In the genomic region with DNA sequence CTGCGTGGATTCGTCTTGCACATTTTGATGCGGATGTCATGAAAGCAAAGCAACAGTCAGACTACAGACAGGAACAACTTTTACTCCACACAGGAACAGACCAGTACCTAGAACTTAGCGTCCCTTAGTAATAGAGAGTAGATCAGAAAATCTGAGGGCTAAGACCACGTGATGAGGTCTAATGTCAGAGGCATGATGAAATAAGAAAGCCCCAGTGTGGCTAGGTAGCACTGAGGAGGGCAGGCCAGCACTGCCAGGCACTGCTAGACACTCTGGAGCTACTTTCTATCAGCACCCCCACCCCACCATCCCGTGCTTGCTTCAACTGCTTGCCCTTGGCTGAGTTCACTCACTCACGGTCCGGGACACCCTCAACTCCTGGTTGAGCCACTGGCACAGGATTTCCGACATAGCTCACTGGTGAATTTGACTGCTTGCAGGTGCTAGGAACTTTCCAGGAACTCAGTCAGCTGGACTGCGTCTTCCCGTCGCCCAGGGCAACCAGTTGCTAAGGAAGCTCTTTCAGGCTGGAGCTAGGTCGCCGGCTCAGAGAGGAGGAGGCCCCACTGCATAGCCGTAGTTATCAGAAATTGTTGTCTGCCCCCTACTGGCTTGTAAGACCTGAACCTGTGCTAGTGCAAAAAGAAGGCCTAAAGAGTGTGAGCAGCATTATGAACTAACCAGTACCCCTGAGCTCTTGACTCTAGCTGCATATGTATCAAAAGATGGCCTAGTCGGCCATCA, we compare ENCODE assay signal across 8 mouse cellular contexts. TPM values are rescaled to one million over a fixed set of nuclear protein-coding genes. Genes with fewer than 3 reads are reported as not detected.
A peak's percentile ranks its signal among the peaks of the same experiment; 100 is the strongest.
DNase-seq lines count a peak whose midpoint lies in the region; ATAC-seq and TF ChIP-seq lines count a peak whose summit lies in the region.

A gene (minus strand): TSS at position 510 of the 744 bp plus-strand sequence.

- TF ChIP-seq EP300 in stomach, postnatal 0 days (optimal IDR thresholded peaks at IDR 0.05), result no peak

- no peak within 1 kb of the TSS for H3K27ac ChIP-seq in forebrain, embryonic 14.5 days (ENCODE audit: low read depth, low read length)
- no peak within 1 kb of the TSS for H3K27ac ChIP-seq in liver, embryonic 15.5 days (replicated peaks)
- no peak within 1 kb of the TSS for H3K27ac ChIP-seq in neural tube, embryonic 12.5 days
- H3K27ac ChIP-seq in stomach, postnatal 0 days (replicated peaks), result no peak within 1 kb of the TSS

- H3K27me3 ChIP-seq in E14TG2a.4 (ENCODE audit: insufficient read depth, low read length), result no peaks in the 10 kb centered on the region
- H3K27me3 ChIP-seq in forebrain, embryonic 14.5 days (replicated peaks; ENCODE audit: control insufficient read depth, insufficient read depth, low read length), result no peaks in the 10 kb centered on the region
- no peaks in the 10 kb centered on the region for H3K27me3 ChIP-seq in liver, embryonic 15.5 days
- H3K27me3 ChIP-seq in neural tube, embryonic 12.5 days (replicated peaks), result no peaks in the 10 kb centered on the region
- H3K27me3 ChIP-seq in stomach, postnatal 0 days (ENCODE audit: control insufficient read depth, insufficient read depth, low read length), result no peaks in the 10 kb centered on the region

- peak; percentile 22; the same call in 1 of the 2 replicates for TF ChIP-seq CTCF in E14TG2a.4 (conservative IDR thresholded peaks at IDR 0.05; ENCODE audit: low read length)
- peak; percentile 45 for TF ChIP-seq CTCF in stomach, postnatal 0 days (IDR thresholded peaks at IDR 0.05; ENCODE audit: low read depth)

- no peaks in the 10 kb centered on the region for H3K9me3 ChIP-seq in E14TG2a.4 (ENCODE audit: low read length)
- no peaks in the 10 kb centered on the region for H3K9me3 ChIP-seq in forebrain, embryonic 14.5 days (replicated peaks; ENCODE audit: control insufficient read depth, low read length)
- no peaks in the 10 kb centered on the region for H3K9me3 ChIP-seq in liver, embryonic 15.5 days (replicated peaks)
- no peaks in the 10 kb centered on the region for H3K9me3 ChIP-seq in neural tube, embryonic 12.5 days
- H3K9me3 ChIP-seq in stomach, postnatal 0 days (ENCODE audit: control insufficient read depth, low read length), result no peaks in the 10 kb centered on the region

- 28% methylated on average over 16 of the region's 16 CpGs for WGBS in forebrain, embryonic 14.5 days
- WGBS in large intestine, adult 2 months, result 26% methylated on average over 16 of the region's 16 CpGs
- WGBS in liver, embryonic 15.5 days (ENCODE audit: insufficient replicate concordance), result 10% methylated on average over 16 of the region's 16 CpGs
- 32% methylated on average over 16 of the region's 16 CpGs for WGBS in neural tube, embryonic 12.5 days
- 27% methylated on average over 16 of the region's 16 CpGs for WGBS in stomach, postnatal 0 days

- peaks cover 6% of the 10 kb centered on the region; the same call in 1 of the 2 replicates for H3K4me1 ChIP-seq in E14TG2a.4 (replicated peaks; ENCODE audit: low read depth, low read length)
- no peaks in the 10 kb centered on the region for H3K4me1 ChIP-seq in forebrain, embryonic 14.5 days (ENCODE audit: control insufficient read depth, insufficient read depth, low read length)
- H3K4me1 ChIP-seq in liver, embryonic 15.5 days (replicated peaks), result no peaks in the 10 kb centered on the region
- no peaks in the 10 kb centered on the region for H3K4me1 ChIP-seq in neural tube, embryonic 12.5 days
- no peaks in the 10 kb centered on the region for H3K4me1 ChIP-seq in stomach, postnatal 0 days (replicated peaks; ENCODE audit: control insufficient read depth, insufficient read depth)

- peak; percentile 29 for DNase-seq in c-Kit-positive CD71-positive TER-119-positive erythroid progenitor cells, embryonic 14.5 days (ENCODE audit: low spot score)
- peak; percentile 70 for DNase-seq in forebrain, embryonic 14.5 days (ENCODE audit: low spot score)
- DNase-seq in heart, postnatal 25 days (ENCODE audit: low spot score), result peak; percentile 39
- peak; percentile 0 for DNase-seq in large intestine, adult 2 months (ENCODE audit: low read depth, low spot score)
- DNase-seq in stomach, postnatal 0 days (ENCODE audit: low spot score), result peak; percentile 36

- no peak within 1 kb of the TSS for H3K9ac ChIP-seq in forebrain, embryonic 14.5 days (ENCODE audit: low read length)
- H3K9ac ChIP-seq in liver, embryonic 15.5 days, result no peak within 1 kb of the TSS
- H3K9ac ChIP-seq in neural tube, embryonic 12.5 days, result no peak within 1 kb of the TSS
- H3K9ac ChIP-seq in stomach, postnatal 0 days (ENCODE audit: low read length), result no peak within 1 kb of the TSS

- peak within 1 kb of the TSS; percentile 36 for H3K4me2 ChIP-seq in forebrain, embryonic 14.5 days (ENCODE audit: low read length)
- peak within 1 kb of the TSS; percentile 51 for H3K4me2 ChIP-seq in liver, embryonic 15.5 days
- H3K4me2 ChIP-seq in neural tube, embryonic 12.5 days (replicated peaks), result peak within 1 kb of the TSS; percentile 51
- 0 out of 2 replicates have a peak within 1 kb of the TSS, but pooled peaks have one; percentile 5 for H3K4me2 ChIP-seq in stomach, postnatal 0 days (replicated peaks; ENCODE audit: low read depth)

- no peaks in the 10 kb centered on the region for H3K36me3 ChIP-seq in E14TG2a.4 (ENCODE audit: insufficient read depth, low read length)
- no peaks in the 10 kb centered on the region for H3K36me3 ChIP-seq in forebrain, embryonic 14.5 days (ENCODE audit: control insufficient read depth, insufficient read depth, low read length)
- H3K36me3 ChIP-seq in liver, embryonic 15.5 days (replicated peaks), result no peaks in the 10 kb centered on the region
- H3K36me3 ChIP-seq in neural tube, embryonic 12.5 days, result no peaks in the 10 kb centered on the region
- H3K36me3 ChIP-seq in stomach, postnatal 0 days (ENCODE audit: control insufficient read depth, insufficient read depth, low read length), result no peaks in the 10 kb centered on the region

- intact Hi-C loops in heart, postnatal 25 days (cut with DNase I), result no loop called here

- peak within 1 kb of the TSS; percentile 71 for H3K4me3 ChIP-seq in E14TG2a.4 (replicated peaks; ENCODE audit: low read length)
- H3K4me3 ChIP-seq in forebrain, embryonic 14.5 days (ENCODE audit: low read depth, low read length), result peak within 1 kb of the TSS; percentile 19
- peak within 1 kb of the TSS; percentile 35 for H3K4me3 ChIP-seq in liver, embryonic 15.5 days (replicated peaks)
- peak within 1 kb of the TSS; percentile 16; the same call in 1 of the 2 replicates for H3K4me3 ChIP-seq in neural tube, embryonic 12.5 days
- no peak within 1 kb of the TSS for H3K4me3 ChIP-seq in stomach, postnatal 0 days (ENCODE audit: low read depth, low read length)

- ATAC-seq in forebrain, embryonic 14.5 days, result peak; percentile 93
- ATAC-seq in liver, embryonic 15.5 days (ENCODE audit: insufficient read depth), result peak; percentile 54
- ATAC-seq in neural tube, embryonic 12.5 days (ENCODE audit: low FRiP score, low read depth), result peak; percentile 94
- peak; percentile 60; the same call in 1 of the 2 replicates for ATAC-seq in stomach, postnatal 0 days (ENCODE audit: low FRiP score, low TSS enrichment)

RNA-seq across cellular contexts. Expression of the gene that starts here (rescaled TPM):
- polyA plus RNA-seq in forebrain, embryonic 14.5 days (2014; fragmentation: Nextera tagmentation; extraction: Ambion mirVana), result 1.1 and 1.8 TPM in 2 replicates
- total RNA-seq in heart, postnatal 25 days (2021), result under 1 TPM in 1 of 2 experiments, not detected in 1; 0.17 TPM
- polyA plus RNA-seq in large intestine, adult 2 months (2012; rRNA removed), result not detected in 2 replicates
- 0.06 and 0.12 TPM in 2 replicates for polyA plus RNA-seq in liver, embryonic 15.5 days (2015; fragmentation: Nextera tagmentation; extraction: Ambion mirVana)
- 0.30 and 0.50 TPM in 2 replicates for polyA plus RNA-seq in neural tube, embryonic 12.5 days (2016; fragmentation: Nextera tagmentation; extraction: Ambion mirVana)
- polyA plus RNA-seq in stomach, postnatal 0 days (2015; fragmentation: Nextera tagmentation; extraction: Ambion mirVana), result 0.02 and 0.11 TPM in 2 replicates

Comparison
In these comparisons a context has a peak if more than half of its experiments do, and no peak if none do; other contexts are left out.
1. Peak in DNase-seq in heart, postnatal 25 days; RNA of the gene not detected or under 1 TPM.
2. Peak in DNase-seq in large intestine, adult 2 months; RNA of the gene not detected or under 1 TPM.
3. Peak in ATAC-seq, H3K4me3 ChIP-seq and H3K4me2 ChIP-seq in liver, embryonic 15.5 days; RNA of the gene not detected or under 1 TPM.
4. Peak in ATAC-seq, H3K4me3 ChIP-seq and H3K4me2 ChIP-seq in neural tube, embryonic 12.5 days; RNA of the gene not detected or under 1 TPM.
5. Peak in DNase-seq, ATAC-seq and H3K4me2 ChIP-seq in stomach, postnatal 0 days; RNA of the gene not detected or under 1 TPM.
6. DNase-seq: peak in every context shown above with its lines; median percentile 70 in forebrain, embryonic 14.5 days; 39 in heart, postnatal 25 days; 36 in stomach, postnatal 0 days; 29 in c-Kit-positive CD71-positive TER-119-positive erythroid progenitor cells, embryonic 14.5 days; 0 in large intestine, adult 2 months.